Mouse (Mus musculus): ENCODE results near the gene Itgae.

Gene Itgae

DNA sequence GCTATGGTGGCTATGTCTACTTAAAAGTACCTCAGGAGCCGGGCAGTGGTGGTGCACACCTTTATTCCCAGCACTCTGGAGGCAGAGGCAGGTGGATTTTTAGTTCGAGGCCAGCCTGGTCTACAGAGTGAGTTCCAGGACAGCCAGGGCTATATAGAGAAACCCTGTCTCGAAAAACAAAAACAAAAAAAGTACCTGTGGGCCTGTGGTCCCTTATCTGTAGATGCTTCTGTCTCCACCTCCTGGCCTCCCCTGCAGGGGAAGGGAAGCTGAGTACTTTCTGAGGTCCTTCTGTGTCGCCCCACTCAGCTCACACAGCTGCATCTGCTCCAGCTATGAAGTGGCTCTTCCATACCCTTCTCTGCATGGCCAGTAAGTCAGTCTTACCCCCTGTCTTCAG, at the start of gene Itgae:
Gene Itgae, plus strand, starts transcription at position 301 of the 400 bp plus-strand sequence.
- DNase-seq: no peak

DNA sequence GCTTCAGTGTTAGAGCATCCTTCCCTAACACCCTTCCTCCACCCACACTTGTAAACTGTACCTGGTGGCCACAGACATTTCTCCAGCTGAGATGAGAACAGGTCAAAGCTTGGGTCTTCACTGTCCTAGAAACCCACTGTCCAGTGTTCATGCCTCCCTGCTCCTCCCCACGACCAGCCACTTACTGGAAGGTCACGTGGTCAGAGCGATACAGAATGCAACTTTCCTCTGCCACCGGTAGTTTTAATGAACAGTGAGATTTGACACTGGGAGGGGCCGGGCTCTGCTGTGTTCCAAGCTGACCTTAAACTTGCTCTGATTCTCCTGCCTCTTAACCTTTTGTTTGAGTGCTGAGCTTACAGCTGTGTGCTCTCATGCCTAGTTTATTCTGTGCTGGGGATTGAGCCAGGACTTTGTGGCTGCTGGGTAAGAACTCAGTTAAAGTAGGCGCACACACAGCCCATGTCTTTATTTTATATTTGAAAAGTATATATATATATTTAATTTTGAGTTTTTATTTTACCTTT, 46.1 kb upstream of the Itgae start:
- no peak for DNase-seq

DNA sequence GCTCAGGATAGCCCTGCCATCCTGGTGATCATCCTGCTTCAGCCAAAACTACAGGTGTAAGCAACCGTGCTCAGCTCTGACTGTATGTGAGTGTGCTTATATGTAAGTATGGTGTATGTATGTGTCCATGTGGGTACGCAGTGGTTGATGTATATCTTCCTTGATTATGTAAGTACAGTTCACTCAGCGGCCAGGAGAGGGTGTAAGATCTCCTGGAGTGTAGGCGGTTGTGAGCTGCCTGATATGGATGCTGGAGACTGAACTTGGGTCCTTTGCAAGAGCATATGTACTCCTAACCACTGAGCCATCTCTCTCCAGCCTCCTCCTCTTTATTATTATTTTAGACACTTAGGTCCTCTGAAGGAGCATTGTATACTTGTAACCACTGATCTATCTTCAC, 45.6 kb upstream of the Itgae start:
- no peak for DNase-seq

DNA sequence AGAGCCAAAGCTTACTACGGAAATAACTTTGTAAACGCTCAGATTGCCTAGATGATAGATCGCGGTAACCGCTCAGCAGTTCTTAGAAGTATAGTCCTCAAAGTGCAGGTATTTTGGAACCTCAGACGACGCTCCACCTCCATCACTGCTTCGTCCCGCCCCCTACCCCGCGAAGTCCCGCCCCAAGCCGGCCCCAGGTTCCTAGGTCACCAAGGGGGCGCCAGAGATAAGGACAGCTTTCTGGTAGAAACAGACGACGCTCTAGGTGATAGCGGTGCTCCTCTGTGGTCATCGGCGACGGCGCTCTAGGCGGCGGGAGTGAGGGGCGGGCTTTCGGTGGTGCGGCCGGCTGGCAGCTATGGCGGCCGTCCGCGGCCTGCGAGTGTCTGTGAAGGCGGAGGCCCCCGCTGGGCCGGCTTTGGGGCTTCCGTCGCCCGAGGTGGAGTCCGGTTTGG, 42.8 kb upstream of the Itgae start, which contains the start of gene Ncbp3:
Gene Ncbp3, plus strand, starts transcription at position 242 of the 455 bp plus-strand sequence.
- DNase-seq: peak; percentile 99

DNA sequence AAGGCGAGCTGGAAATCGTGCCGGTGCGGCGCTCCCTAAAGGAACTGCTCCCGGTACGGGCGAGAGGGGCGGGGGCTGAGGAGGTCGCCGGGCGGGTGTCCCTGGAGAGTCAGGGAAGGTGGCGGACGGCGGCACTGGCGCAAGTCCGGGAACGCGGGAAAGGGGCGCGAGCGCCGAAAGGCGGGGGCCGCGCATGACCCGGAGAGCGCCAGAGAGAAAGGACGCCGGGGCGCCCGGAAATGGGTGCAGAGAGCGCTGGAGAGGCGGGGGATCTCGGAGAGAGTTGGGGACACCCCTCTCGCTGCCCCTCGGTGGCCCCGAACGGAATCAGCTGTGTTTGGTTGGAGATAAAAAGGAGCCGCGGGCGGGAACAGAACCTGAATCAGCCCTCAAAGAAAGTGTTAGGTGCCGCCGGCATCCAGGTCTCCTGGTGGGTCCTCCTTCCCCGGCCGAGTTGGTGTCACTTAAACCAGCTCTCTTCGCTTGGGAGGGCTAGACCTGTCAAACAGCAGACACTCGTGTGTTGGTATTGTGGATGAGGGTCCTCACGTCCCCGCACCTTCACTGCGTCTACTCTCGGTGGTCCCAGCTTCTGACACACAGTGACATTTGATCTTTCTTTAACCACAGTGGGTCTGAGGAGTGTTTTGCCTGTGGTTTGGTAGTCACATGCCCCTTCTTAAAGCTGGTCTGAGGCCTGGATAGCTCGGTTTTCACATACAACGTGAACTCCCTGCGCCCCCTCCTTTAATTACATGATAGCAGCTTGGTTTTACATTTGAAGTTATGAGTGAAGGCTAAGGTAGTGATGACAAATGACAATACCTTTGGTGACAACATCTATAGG, 42.1 kb upstream of the Itgae start:
- DNase-seq: peak in 1 of 2 experiments; percentile 62

DNA sequence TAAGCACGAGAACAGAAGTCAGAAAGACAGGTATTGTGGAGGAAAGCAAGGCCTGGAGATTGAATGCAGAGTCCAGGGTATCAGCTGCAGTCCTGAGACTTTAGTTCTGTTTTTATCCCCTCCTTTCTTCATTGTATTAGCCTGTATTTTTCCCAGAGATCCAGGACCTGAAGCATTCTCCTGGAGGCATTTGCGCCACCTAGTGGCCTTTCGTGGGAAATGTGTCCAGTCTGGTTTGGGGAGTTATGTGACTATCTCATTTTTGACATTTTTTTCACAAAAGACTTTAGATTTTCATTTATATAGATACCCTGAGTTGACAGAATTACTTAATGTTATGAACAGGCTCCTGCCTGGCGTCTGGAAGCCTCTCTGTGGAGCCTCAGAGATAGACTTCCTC, 41.0 kb upstream of the Itgae start:
- DNase-seq: peak; percentile 72 to 73

DNA sequence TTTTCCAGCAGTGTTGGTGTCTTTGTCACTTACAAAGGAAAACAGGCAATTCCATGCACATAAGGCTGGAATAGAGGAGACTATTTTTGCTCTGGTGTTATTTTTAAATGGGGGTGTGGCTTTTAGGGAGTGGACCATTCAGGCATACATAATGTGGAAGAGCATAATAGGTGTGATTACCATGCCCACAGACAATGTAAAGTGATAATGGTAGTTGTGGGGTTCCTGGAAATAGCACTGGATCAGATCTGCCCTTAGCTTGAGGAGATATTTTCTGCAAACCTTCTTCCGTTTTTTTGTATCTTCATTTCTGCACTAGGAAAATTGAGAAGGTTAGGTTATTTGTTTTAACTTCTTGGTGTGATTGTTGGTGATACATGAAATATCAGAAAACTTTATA, 37.6 kb upstream of the Itgae start:
- no peak for DNase-seq

DNA sequence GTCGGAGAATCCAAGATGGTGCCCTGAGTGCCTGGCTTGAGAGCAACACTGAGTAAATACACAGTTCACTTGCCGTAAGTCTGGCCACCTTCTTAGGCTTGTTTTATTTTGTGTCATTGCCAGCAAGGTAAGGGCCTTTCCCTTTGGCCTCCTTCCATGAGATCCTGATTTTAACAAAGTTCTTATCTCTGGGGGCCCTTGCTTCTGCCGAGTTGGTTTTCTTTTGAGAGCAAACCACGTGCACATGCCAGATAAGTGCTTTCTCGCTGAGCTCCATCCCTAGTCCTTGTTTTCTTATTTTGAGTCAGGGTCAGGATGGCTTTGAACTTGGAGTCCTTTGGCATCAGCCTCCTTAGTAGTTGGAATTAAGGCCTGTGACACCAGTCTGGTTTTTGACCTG, 32.7 kb upstream of the Itgae start:
- no peak for DNase-seq

DNA sequence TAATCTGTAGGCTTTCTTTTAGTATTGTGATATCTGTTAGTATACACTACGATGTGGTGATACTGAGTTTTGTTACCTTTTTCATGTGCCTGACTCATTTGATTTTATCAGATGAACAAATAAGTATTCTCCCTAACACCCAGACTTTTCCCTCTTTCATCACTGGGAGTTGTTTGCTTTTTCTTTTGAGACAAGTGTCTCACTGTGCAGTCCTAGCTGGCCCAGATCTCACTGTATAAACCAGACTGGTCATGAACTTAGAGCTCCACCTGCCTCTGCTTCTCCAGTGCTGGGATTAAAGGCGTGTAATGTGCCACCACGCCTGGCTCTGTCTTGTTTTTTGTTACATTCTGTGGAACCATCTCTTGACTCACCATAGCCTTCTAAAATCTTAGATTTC, 30.8 kb upstream of the Itgae start:
- DNase-seq: no peak

DNA sequence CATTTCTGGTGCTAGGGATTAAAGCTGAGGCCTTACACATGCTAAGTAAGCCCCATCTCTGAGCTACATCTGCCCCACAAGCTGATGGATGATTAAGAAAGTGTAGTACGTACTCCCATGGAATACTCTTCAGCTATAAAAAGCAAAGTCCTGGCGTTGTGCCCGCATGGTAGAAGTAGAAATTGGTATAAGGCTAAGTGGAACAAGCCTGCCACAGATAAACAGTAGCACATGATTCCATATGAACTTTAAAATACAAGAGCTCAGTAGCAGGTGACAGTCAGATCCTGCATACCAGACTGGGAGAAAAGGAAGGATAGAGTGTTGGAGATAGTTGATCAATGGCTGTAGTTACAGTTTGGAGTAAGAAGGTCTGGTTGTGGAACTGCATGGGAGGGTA, 29.0 kb upstream of the Itgae start:
- DNase-seq: no peak

DNA sequence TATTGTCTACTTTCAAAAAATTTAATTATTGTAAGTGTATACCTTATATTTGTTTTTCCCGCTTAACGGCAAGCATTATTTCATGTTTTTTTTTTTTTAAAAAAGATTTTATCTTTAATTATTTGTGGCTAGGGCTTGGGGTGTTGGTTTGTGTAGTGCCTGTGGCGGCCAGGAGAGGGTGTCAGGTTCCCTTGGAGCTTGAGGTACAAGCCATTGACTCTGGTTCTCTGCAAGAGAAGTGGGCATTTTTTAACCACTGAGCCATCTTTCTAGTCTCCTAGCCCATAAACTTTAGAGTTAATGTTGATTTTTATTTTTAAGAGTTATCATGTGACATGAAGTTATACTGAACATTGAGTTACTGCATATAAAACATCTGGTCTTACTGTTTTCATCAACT, 18.5 kb upstream of the Itgae start:
- peak; percentile 58 to 65 for DNase-seq

DNA sequence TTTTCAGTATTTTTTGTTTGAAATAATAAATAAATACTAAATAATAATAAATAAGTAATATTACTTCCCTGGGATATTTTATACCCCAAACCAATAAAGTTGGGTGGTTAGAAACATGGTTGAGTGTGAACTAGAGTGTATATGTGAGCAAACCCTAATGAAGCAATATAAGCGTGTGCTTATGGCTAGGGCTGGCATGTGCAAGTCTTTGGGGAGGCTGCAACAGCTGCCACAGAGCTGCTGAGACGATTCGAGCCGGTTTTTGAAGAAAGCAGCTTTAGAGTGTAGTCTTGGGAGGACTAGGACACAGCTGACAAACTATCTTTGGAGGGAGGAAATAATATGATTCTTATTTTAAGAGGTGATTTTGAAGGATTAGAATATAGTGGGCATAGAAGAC, 14.1 kb upstream of the Itgae start:
- DNase-seq: no peak

DNA sequence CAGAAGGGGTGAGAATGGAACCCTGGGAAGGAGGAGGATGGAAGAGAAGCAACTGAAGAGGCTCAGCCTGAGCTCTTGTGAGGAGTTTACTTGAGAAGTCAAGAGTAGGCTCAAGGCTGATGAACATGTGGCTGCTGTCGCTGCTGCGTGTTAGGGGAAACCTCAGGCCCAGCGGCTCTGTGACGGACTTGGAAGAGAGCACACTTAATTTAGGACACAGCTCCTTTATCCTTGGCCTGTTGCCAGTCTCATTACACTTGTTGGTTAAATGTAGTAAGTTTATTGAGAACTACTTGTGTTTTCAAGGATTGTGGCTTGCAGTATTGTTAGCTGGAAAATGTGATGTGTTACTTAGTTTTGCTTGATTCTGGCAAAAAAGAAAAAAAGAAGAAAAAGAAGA, 13.7 kb upstream of the Itgae start:
- no peak for DNase-seq

DNA sequence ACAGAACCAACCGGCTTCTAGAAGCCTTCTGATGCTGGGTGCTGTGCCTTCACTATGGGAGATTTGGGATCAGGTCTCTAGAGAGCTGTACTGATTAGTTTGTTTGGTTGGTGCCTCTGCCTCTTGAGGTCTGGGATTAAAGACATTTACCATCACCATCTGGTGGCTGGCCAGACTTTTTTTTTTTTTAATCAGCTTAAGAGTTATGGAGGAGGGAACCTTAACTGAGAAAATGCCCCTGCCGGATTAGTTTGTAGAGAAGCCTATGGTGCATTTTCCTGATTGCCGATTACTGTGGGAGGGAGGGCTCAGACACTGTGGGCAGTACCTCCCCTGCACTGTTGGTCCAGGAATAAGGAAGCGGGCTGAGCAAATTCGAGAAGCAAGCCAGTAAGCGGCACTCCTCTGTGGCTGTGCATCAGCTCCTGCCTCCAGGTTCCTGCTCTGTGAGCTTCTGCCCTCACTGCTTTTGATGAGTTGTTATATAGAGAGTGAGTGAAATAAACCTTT, 13.1 kb upstream of the Itgae start:
- no peak for DNase-seq

DNA sequence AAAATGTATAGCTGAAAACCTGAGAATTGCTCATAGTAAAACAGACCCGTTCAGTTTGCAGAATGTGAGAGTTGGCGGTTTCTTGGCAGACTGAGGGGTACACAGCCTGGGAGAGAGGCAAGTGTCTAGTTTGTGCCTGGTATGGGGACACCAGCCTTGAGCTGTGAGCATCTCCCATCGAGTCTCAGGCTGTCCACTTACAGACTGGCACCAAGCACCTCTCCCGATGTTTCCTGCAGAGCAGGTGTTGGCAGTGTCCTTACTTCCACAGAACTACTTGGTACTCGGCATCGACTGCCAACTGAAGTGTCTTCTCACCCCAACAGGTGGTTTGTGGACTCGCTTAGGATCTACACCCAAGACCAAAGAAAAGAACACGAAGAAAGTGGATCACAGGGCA, 11.8 kb upstream of the Itgae start:
- no peak for DNase-seq

DNA sequence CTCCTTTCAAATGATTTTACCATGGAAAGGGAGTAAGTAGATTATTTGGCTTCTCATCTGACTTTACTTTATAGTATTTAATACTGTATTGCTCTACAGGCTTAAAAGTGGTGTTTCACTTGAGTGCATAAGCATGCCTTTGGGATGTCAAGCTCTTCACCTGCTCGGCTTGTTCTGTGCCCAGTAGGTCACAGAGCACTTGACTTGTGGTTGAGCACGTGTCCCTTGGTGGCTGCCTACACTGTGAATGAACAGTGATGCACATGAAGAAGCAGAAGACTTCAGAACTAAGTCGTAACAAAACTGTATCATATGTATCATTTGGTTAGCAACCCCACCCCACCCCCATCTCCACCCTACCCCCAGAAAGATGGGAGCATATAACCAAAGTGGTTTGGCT, 10.1 kb upstream of the Itgae start:
- DNase-seq: no peak

DNA sequence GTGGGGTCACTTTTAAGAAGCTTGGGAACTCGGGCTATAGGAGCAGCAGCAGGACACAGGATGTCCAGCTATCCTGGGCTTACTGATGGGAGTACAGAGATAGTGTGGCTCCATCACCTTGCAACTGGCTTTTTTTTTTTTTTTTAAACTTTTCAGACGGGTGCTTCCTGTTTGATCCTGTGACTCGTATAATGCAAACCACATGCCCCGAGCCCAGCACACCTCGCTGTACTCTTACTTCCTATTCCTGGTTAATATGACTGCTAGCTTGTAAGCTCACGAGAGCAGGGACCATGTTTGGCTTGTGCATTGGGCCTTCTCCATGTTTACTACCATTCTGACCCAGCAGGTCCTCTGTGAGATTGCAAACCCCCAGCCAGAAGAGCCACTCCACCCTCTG, 6.1 kb upstream of the Itgae start:
- DNase-seq: peak; percentile 42 to 48

DNA sequence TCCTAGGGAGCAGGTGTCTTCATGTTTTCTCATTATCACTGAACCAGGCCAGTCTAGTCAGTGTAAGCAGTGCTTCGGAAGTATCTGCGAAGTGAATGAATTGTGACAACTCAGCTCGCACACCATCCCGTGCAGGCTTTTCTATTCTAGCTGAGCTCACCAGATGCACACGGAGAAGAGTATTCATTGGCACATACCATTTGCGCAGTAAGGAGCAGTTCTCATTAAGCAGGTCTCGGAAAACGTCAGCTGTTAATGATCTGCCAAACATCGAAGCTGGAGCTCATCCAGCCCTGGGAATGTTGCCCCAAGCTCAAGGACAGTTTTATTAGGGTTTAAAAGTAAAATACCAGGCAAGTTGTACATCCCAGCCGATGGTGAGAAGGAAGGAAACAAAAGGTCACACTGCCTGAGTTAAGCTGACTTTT, 5.6 kb upstream of the Itgae start:
- no peak for DNase-seq

DNA sequence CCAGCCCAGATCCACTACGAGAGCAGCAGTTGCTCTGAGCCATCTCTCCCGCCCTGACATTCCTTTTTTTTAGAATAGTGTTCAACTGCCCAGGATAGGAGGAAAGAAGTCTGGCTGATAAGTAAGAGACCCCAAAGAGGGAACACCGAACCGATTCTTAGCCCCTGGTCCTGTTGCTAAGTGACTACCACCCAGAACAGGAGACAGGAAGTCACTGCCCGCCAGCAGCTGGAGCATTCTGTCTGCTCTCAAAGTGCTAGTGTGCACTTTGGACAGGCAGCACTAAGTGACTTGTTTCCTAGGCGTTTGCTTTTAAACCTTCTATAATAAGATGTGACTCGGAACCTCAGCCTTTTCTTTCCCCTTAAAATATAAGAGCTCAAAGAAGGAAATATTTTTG, 5.0 kb upstream of the Itgae start:
- DNase-seq: no peak

DNA sequence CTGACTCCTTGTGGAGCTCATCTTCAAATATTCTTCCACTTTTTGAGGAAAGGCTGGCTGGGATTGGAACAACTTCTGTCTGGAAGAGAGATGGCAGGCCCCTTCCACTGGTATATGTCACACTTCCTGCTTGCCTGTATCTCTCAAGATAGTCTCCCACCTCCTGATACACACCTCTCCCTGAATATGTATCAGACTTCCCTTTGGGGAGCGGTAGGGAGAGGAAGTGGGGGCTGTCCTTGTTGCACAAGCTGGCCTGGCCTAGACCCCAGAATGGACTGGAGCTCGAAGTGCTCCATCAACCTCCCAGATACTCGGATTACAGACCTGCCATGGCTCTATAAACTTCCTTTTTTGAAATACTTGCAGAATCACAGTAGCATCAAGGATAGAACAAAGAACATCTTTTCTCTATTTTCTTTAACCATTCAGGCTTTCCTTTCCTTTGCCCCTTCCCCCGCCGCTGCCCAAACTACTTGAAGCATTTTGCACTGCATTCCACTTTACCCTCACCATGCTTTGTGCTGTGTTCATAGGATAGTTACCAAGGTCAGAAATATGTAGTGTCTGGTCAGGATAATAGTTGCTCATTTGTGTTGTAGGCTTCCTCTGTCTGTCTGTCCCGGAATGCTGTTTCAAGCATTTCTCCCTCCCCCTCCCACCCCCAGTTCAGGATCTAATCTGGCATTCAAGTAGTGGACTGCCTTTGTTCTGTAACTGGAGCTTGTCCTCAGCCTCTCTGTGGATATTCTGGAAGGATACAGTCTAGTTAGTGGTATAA, 2.5 kb upstream of the Itgae start:
- no peak for DNase-seq

DNA sequence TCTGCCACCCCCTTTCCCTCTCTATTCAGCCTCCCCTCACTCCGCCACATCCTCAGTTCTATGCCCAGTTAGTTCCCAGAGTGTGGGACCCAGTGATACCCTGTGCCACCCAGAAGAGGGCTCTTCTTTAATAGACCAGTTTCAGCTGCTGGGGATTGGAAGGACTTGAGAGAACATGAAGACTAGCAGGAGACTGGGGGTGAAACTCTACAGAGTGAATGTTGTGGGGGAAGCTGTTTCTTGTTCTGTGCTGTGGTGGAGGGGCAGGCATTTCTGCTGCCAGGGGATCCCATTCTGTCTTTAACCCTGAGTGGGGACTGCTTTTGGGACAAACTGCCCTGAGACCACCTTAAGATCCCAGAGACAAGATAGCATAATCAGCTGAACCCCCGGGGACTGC, 443 bp downstream of the Itgae start:
- no peak for DNase-seq

DNA sequence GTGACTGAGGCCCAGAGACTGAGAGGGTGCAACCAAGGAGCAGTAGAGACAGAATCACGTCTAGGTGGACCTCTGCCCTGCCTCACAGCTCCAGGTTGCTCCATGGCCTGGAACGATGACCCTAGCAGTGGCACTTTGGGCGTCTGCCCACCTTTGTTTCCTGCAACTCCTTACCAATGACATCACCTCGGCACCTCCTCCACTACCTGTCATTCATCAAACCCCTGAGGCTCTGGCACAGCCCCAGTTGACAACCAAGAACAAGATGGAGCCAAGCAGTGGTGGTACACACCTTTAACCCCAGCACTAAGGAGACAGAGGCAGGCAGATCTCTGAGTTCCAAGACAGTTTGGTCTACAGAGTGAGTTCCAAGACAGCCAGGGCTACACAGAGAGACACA, 1.7 kb downstream of the Itgae start:
- no peak for DNase-seq

DNA sequence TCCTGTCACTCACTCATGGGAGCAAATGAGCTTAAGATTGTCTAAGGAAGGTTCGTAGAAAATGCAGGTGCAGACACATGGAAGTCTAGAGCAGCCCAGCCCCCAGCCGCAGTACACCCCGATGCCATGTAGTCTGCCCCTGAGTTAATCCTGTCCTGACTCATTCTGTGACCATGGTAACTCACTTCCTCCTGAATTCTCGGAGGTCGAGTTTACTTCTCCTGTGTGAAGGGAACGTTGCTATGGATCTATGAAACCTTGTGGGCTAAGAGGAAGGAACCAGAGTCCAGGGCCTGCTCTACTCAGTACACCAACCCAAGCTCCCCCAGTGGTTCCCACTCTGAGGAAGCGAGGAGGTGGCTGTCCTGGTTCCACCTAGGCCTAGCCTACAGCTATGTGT, 2.5 kb downstream of the Itgae start:
- DNase-seq: no peak
